Mouse (Mus musculus) E14TG2a.4 (cell line): ENCODE results near the gene Wwp2.
A peak's percentile ranks its signal among the peaks of the same experiment; 100 is the strongest.

Experiments used
- CTCF ChIP-seq: conservative IDR thresholded peaks from 2 replicates; pipeline ENCODE4 v1.5.1; 2014; ENCODE audit warnings: low read length
- POU5F1 ChIP-seq: IDR thresholded peaks from 2 replicates; pipeline ENCODE4 v1.6.1; 2014; ENCODE audit warnings: low read length, borderline replicate concordance

DNA sequence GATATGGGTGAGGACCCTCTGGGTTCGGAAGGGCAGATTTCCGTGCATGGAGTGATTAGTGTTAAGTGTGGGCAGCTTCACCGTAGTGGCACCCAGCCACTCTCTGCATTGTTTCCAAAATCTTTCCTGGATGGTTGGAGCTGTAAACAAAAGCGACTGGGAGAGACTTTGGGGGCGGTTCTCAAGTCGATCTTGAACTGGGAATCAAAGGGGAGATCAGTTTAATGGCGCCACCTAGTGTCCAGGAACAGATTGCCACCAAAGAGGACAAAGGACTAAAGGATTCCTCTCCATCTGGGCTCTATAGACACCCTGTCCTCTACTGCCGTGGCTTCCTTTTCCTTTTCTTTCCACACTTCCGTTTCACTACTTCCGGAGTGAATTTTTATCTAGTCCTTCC lies 140.5 kb downstream of the Wwp2 start:
- TF ChIP-seq CTCF (peak; percentile 86), POU5F1 (no peak)
